Mouse (Mus musculus): ENCODE results near the gene Nrxn1. TPM values are rescaled to one million over a fixed set of nuclear protein-coding genes. Genes with fewer than 3 reads are reported as not detected.

The Nrxn1 gene
- polyA plus RNA-seq, 1 experiment from 2014 or later: 25.7 TPM

- H3K9me3 ChIP-seq (ENCODE audit: control insufficient read depth, low read length): no peaks in the 10 kb centered on the region
- no peak overlapping the region for H3K4me3 ChIP-seq (ENCODE audit: low read depth, low read length)
- DNase-seq (ENCODE audit: low spot score): no peak
- no peak for ATAC-seq (ENCODE audit: insufficient read depth, low FRiP score, low TSS enrichment)
- H3K4me1 ChIP-seq (ENCODE audit: control insufficient read depth, insufficient read depth, low read length): no peaks in the 10 kb centered on the region
- 63% methylated on average over 4 of the region's 4 CpGs for WGBS
- no peak overlapping the region for H3K4me2 ChIP-seq (ENCODE audit: low read depth)
- no peaks in the 10 kb centered on the region for H3K27me3 ChIP-seq (ENCODE audit: control insufficient read depth, insufficient read depth, low read length)
- no peaks in the 10 kb centered on the region for H3K36me3 ChIP-seq (ENCODE audit: control insufficient read depth, insufficient read depth, low read length)
- H3K27ac ChIP-seq (ENCODE audit: low read depth, low read length): no peak overlapping the region
- H3K9ac ChIP-seq (ENCODE audit: low read length): no peak overlapping the region
Measured at GRCm38 (mm10) chr17:90999667-91000154, 93.2 kb downstream of the Nrxn1 start.

GRCm38 (mm10) chr17:90997714-90998113 is 95.2 kb downstream of the Nrxn1 start:
- H3K4me2 ChIP-seq (ENCODE audit: low read depth): no peak overlapping the region
- no peaks in the 10 kb centered on the region for H3K4me1 ChIP-seq (ENCODE audit: control insufficient read depth, insufficient read depth, low read length)
- H3K27me3 ChIP-seq (ENCODE audit: control insufficient read depth, insufficient read depth, low read length): no peaks in the 10 kb centered on the region
- DNase-seq (ENCODE audit: low spot score) (no peak), ATAC-seq (ENCODE audit: insufficient read depth, low FRiP score, low TSS enrichment) (no peak)
- H3K9me3 ChIP-seq (ENCODE audit: control insufficient read depth, low read length): no peaks in the 10 kb centered on the region
- H3K9ac ChIP-seq (ENCODE audit: low read length): no peak overlapping the region
- WGBS: 76% methylated on average over 1 of the region's 1 CpGs
- H3K36me3 ChIP-seq (ENCODE audit: control insufficient read depth, insufficient read depth, low read length): no peaks in the 10 kb centered on the region
- H3K27ac ChIP-seq (ENCODE audit: low read depth, low read length): no peak overlapping the region
- no peak overlapping the region for H3K4me3 ChIP-seq (ENCODE audit: low read depth, low read length)

- Histone ChIP-seq H3K9me3 (ENCODE audit: control insufficient read depth, low read length) (no peaks in the 10 kb centered on the region), H3K4me3 (ENCODE audit: low read depth, low read length) (no peak overlapping the region), H3K4me1 (ENCODE audit: control insufficient read depth, insufficient read depth, low read length) (no peaks in the 10 kb centered on the region), H3K27me3 (ENCODE audit: control insufficient read depth, insufficient read depth, low read length) (no peaks in the 10 kb centered on the region), H3K27ac (ENCODE audit: low read depth, low read length) (no peak overlapping the region), H3K9ac (ENCODE audit: low read length) (no peak overlapping the region), H3K4me2 (ENCODE audit: low read depth) (no peak overlapping the region), H3K36me3 (ENCODE audit: control insufficient read depth, insufficient read depth, low read length) (no peaks in the 10 kb centered on the region)
- 6% methylated on average over 1 of the region's 1 CpGs for WGBS
- peak; percentile 42; the same call in 1 of the 2 replicates for ATAC-seq (ENCODE audit: insufficient read depth, low FRiP score, low TSS enrichment)
- peak; percentile 30 for DNase-seq (ENCODE audit: low spot score)
Measured at GRCm38 (mm10) chr17:90995436-90995835, 97.4 kb downstream of the Nrxn1 start.

GRCm38 (mm10) chr17:90994247-90994646 is 98.6 kb downstream of the Nrxn1 start:
- Histone ChIP-seq H3K36me3 (ENCODE audit: control insufficient read depth, insufficient read depth, low read length) (no peaks in the 10 kb centered on the region), H3K4me2 (ENCODE audit: low read depth) (no peak overlapping the region), H3K9ac (ENCODE audit: low read length) (no peak overlapping the region), H3K27ac (ENCODE audit: low read depth, low read length) (no peak overlapping the region), H3K27me3 (ENCODE audit: control insufficient read depth, insufficient read depth, low read length) (no peaks in the 10 kb centered on the region), H3K4me1 (ENCODE audit: control insufficient read depth, insufficient read depth, low read length) (no peaks in the 10 kb centered on the region), H3K4me3 (ENCODE audit: low read depth, low read length) (no peak overlapping the region), H3K9me3 (ENCODE audit: control insufficient read depth, low read length) (no peaks in the 10 kb centered on the region)
- no peak for DNase-seq (ENCODE audit: low spot score)
- no peak for ATAC-seq (ENCODE audit: insufficient read depth, low FRiP score, low TSS enrichment)
- WGBS: 46% methylated on average over 1 of the region's 1 CpGs

- no peak for DNase-seq (ENCODE audit: low spot score)
- H3K27me3 ChIP-seq (ENCODE audit: control insufficient read depth, insufficient read depth, low read length): no peaks in the 10 kb centered on the region
- H3K27ac ChIP-seq (ENCODE audit: low read depth, low read length): no peak overlapping the region
- WGBS: 80% methylated on average over 2 of the region's 2 CpGs
- no peak overlapping the region for H3K4me2 ChIP-seq (ENCODE audit: low read depth)
- ATAC-seq (ENCODE audit: insufficient read depth, low FRiP score, low TSS enrichment): no peak
- no peak overlapping the region for H3K9ac ChIP-seq (ENCODE audit: low read length)
- H3K36me3 ChIP-seq (ENCODE audit: control insufficient read depth, insufficient read depth, low read length): no peaks in the 10 kb centered on the region
- H3K9me3 ChIP-seq (ENCODE audit: control insufficient read depth, low read length): no peaks in the 10 kb centered on the region
- no peaks in the 10 kb centered on the region for H3K4me1 ChIP-seq (ENCODE audit: control insufficient read depth, insufficient read depth, low read length)
- H3K4me3 ChIP-seq (ENCODE audit: low read depth, low read length): no peak overlapping the region
Measured at GRCm38 (mm10) chr17:90990747-90991146, 102.1 kb downstream of the Nrxn1 start.

GRCm38 (mm10) chr17:90962904-90963531 is 129.9 kb downstream of the Nrxn1 start:
- no peak for ATAC-seq (ENCODE audit: insufficient read depth, low FRiP score, low TSS enrichment)

GRCm38 (mm10) chr17:90955221-90955620 is 137.7 kb downstream of the Nrxn1 start:
- ATAC-seq (ENCODE audit: insufficient read depth, low FRiP score, low TSS enrichment) (no peak), DNase-seq (ENCODE audit: low spot score) (no peak)

More at GRCm38 (mm10) chr17:90962904-90963531, 129.9 kb downstream of the Nrxn1 start:
- 64% methylated on average over 4 of the region's 4 CpGs for WGBS
- Histone ChIP-seq H3K4me1 (ENCODE audit: control insufficient read depth, insufficient read depth, low read length) (no peaks in the 10 kb centered on the region), H3K9ac (ENCODE audit: low read length) (no peak overlapping the region), H3K9me3 (ENCODE audit: control insufficient read depth, low read length) (no peaks in the 10 kb centered on the region), H3K4me3 (ENCODE audit: low read depth, low read length) (no peak overlapping the region), H3K4me2 (ENCODE audit: low read depth) (no peak overlapping the region), H3K27ac (ENCODE audit: low read depth, low read length) (no peak overlapping the region), H3K36me3 (ENCODE audit: control insufficient read depth, insufficient read depth, low read length) (no peaks in the 10 kb centered on the region), H3K27me3 (ENCODE audit: control insufficient read depth, insufficient read depth, low read length) (no peaks in the 10 kb centered on the region)
- peak; percentile 44 for DNase-seq (ENCODE audit: low spot score)

GRCm38 (mm10) chr17:90934929-90935328 is 157.9 kb downstream of the Nrxn1 start:
- 75% methylated on average over 2 of the region's 2 CpGs for WGBS
- ATAC-seq (ENCODE audit: insufficient read depth, low FRiP score, low TSS enrichment): no peak

More at GRCm38 (mm10) chr17:90955221-90955620, 137.7 kb downstream of the Nrxn1 start:
- H3K27ac ChIP-seq (ENCODE audit: low read depth, low read length): no peak overlapping the region
- H3K4me1 ChIP-seq (ENCODE audit: control insufficient read depth, insufficient read depth, low read length): no peaks in the 10 kb centered on the region
- H3K36me3 ChIP-seq (ENCODE audit: control insufficient read depth, insufficient read depth, low read length): no peaks in the 10 kb centered on the region
- H3K4me3 ChIP-seq (ENCODE audit: low read depth, low read length): no peak overlapping the region
- H3K4me2 ChIP-seq (ENCODE audit: low read depth): no peak overlapping the region
- H3K27me3 ChIP-seq (ENCODE audit: control insufficient read depth, insufficient read depth, low read length): no peaks in the 10 kb centered on the region
- no peak overlapping the region for H3K9ac ChIP-seq (ENCODE audit: low read length)
- WGBS: 78% methylated on average over 2 of the region's 2 CpGs
- H3K9me3 ChIP-seq (ENCODE audit: control insufficient read depth, low read length): no peaks in the 10 kb centered on the region

GRCm38 (mm10) chr17:90913320-90913719 is 179.6 kb downstream of the Nrxn1 start:
- H3K4me2 ChIP-seq (ENCODE audit: low read depth): no peak overlapping the region
- no peaks in the 10 kb centered on the region for H3K9me3 ChIP-seq (ENCODE audit: control insufficient read depth, low read length)
- H3K4me1 ChIP-seq (ENCODE audit: control insufficient read depth, insufficient read depth, low read length): no peaks in the 10 kb centered on the region
- H3K9ac ChIP-seq (ENCODE audit: low read length): no peak overlapping the region
- ATAC-seq (ENCODE audit: insufficient read depth, low FRiP score, low TSS enrichment) (no peak), DNase-seq (ENCODE audit: low spot score) (no peak)
- no peak overlapping the region for H3K27ac ChIP-seq (ENCODE audit: low read depth, low read length)
- 88% methylated on average over 2 of the region's 2 CpGs for WGBS
- H3K36me3 ChIP-seq (ENCODE audit: control insufficient read depth, insufficient read depth, low read length): no peaks in the 10 kb centered on the region
- H3K27me3 ChIP-seq (ENCODE audit: control insufficient read depth, insufficient read depth, low read length): no peaks in the 10 kb centered on the region
- H3K4me3 ChIP-seq (ENCODE audit: low read depth, low read length): no peak overlapping the region

More at GRCm38 (mm10) chr17:90934929-90935328, 157.9 kb downstream of the Nrxn1 start:
- no peak for DNase-seq (ENCODE audit: low spot score)
- Histone ChIP-seq H3K4me3 (ENCODE audit: low read depth, low read length) (no peak overlapping the region), H3K36me3 (ENCODE audit: control insufficient read depth, insufficient read depth, low read length) (no peaks in the 10 kb centered on the region), H3K4me1 (ENCODE audit: control insufficient read depth, insufficient read depth, low read length) (no peaks in the 10 kb centered on the region), H3K27me3 (ENCODE audit: control insufficient read depth, insufficient read depth, low read length) (no peaks in the 10 kb centered on the region), H3K4me2 (ENCODE audit: low read depth) (no peak overlapping the region), H3K9me3 (ENCODE audit: control insufficient read depth, low read length) (no peaks in the 10 kb centered on the region), H3K27ac (ENCODE audit: low read depth, low read length) (no peak overlapping the region), H3K9ac (ENCODE audit: low read length) (no peak overlapping the region)

Measured in neural tube, embryonic 11.5 days (tissue).